Mouse (Mus musculus) forebrain, embryonic 13.5 days (tissue): ENCODE results near the gene Lsm5. TPM values are rescaled to one million over a fixed set of nuclear protein-coding genes. Genes with fewer than 3 reads are reported as not detected.
A peak's percentile ranks its signal among the peaks of the same experiment; 100 is the strongest.

Source experiments
- ATAC-seq: fragments of 200-750 bp; cut with Nextera tagmentation; 2 replicates; pipeline ENCODE4 v1.8.0; 2017
- H3K27ac ChIP-seq: fragments of 300-500 bp; sonication (generic); 2 replicates; pipeline ENCODE4 v1.5.1; 2015; ENCODE audit warnings: inconsistent platforms, mild to moderate bottlenecking, moderate library complexity
- H3K27me3 ChIP-seq: fragments of 300-500 bp; sonication (generic); 2 replicates; pipeline ENCODE4 v1.6.1; 2015; ENCODE audit warnings: mild to moderate bottlenecking, inconsistent platforms
- H3K36me3 ChIP-seq: fragments of 300-500 bp; sonication (generic); 2 replicates; pipeline ENCODE4 v1.6.1; 2015; ENCODE audit warnings: mild to moderate bottlenecking, inconsistent platforms; ENCODE audit not compliant: poor library complexity, severe bottlenecking
- H3K4me1 ChIP-seq: fragments of 300-500 bp; sonication (generic); 2 replicates; pipeline ENCODE4 v1.6.1; 2015; ENCODE audit warnings: inconsistent platforms
- H3K4me2 ChIP-seq: fragments of 300-500 bp; sonication (generic); 2 replicates; pipeline ENCODE4 v1.6.1; 2015; ENCODE audit warnings: inconsistent platforms, mild to moderate bottlenecking, moderate library complexity
- H3K4me3 ChIP-seq: fragments of 300-500 bp; sonication (generic); 2 replicates; pipeline ENCODE4 v1.5.1; 2015; ENCODE audit warnings: mild to moderate bottlenecking, inconsistent platforms
- H3K9ac ChIP-seq: fragments of 300-500 bp; sonication (generic); 2 replicates; pipeline ENCODE4 v1.6.1; 2015; ENCODE audit warnings: mild to moderate bottlenecking, inconsistent platforms
- H3K9me3 ChIP-seq: fragments of 300-500 bp; sonication (generic); replicated peaks from 2 replicates; pipeline ENCODE4 v1.6.1; 2016; ENCODE audit warnings: inconsistent platforms
- WGBS: fragments of 180-500 bp; shearing (Covaris S2); methylation state at CpG from one replicate; pipeline ENCODE4 v1.1.7; 2015; 5-methylcytosine and 5-hydroxymethylcytosine counted together
- polyA plus RNA-seq: library from polyadenylated mRNA; unstranded; fragments of >200 nt; fragmentation: Nextera tagmentation; extraction: Ambion mirVana; gene quantifications from 2 replicates; pipeline ENCODE4 v1.2.1, GENCODE M21; 2015

Lsm5 gene
- polyA plus RNA-seq, 1 experiment from 2014 or later: 187 TPM

GRCm38 (mm10) chr6:56688238-56688637, 16.3 kb downstream of the Lsm5 start:
- Histone ChIP-seq H3K4me3 (no peak overlapping the region), H3K4me1 (no peaks in the 10 kb centered on the region), H3K9ac (no peak overlapping the region), H3K4me2 (no peak overlapping the region), H3K9me3 (no peaks in the 10 kb centered on the region), H3K36me3 (no peaks in the 10 kb centered on the region), H3K27ac (no peak overlapping the region), H3K27me3 (no peaks in the 10 kb centered on the region)
- no peak for ATAC-seq
- WGBS: 84% methylated on average over 3 of the region's 3 CpGs

- H3K36me3 ChIP-seq: no peaks in the 10 kb centered on the region
- H3K4me1 ChIP-seq: no peaks in the 10 kb centered on the region
- no peak overlapping the region for H3K9ac ChIP-seq
- H3K9me3 ChIP-seq: no peaks in the 10 kb centered on the region
- no peak overlapping the region for H3K4me3 ChIP-seq
- no peak overlapping the region for H3K27ac ChIP-seq
- WGBS: 96% methylated on average over 3 of the region's 3 CpGs
- H3K4me2 ChIP-seq: no peak overlapping the region
- no peaks in the 10 kb centered on the region for H3K27me3 ChIP-seq
- ATAC-seq: no peak
Observed at GRCm38 (mm10) chr6:56664410-56664809, 40.1 kb downstream of the Lsm5 start.

DNA sequence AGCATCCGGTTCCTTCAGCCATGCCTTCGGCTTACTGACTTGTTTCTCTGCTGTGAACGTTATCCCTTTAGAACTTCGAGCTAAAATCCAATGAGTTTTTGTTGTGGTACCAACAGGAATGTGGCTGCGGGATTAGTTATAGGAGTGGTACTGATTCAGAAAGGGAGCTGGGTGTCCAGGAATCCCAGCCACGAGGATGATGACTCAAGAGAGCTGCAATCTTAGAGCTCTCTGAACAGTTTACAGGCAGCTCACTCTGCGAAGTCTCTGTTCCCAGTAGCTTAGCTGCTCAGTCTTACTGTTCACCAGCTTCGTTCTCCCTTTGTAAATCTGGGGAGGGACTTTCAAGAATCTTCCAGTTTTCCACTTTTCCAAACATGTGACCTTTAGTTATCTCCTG, 49.1 kb downstream of the Lsm5 start:
- Histone ChIP-seq H3K9me3 (no peaks in the 10 kb centered on the region), H3K27me3 (peaks cover 26% of the 10 kb centered on the region), H3K4me3 (no peak overlapping the region), H3K9ac (no peak overlapping the region), H3K4me1 (peaks cover 9% of the 10 kb centered on the region), H3K36me3 (no peaks in the 10 kb centered on the region), H3K4me2 (no peak overlapping the region), H3K27ac (no peak overlapping the region)
- WGBS: 86% methylated on average over 8 of the region's 8 CpGs
- ATAC-seq: no peak

- peak; percentile 68 for ATAC-seq
- H3K4me1 ChIP-seq: peaks cover 9% of the 10 kb centered on the region
- H3K4me2 ChIP-seq: peak overlapping the region; percentile 81
- peak overlapping the region; percentile 59 for H3K9ac ChIP-seq
- H3K9me3 ChIP-seq: no peaks in the 10 kb centered on the region
- H3K4me3 ChIP-seq: peak overlapping the region; percentile 44
- no peaks in the 10 kb centered on the region for H3K36me3 ChIP-seq
- under 1% methylated on average over 36 of the region's 36 CpGs for WGBS
- H3K27ac ChIP-seq: no peak overlapping the region
- H3K27me3 ChIP-seq: peaks cover 27% of the 10 kb centered on the region
Observed at GRCm38 (mm10) chr6:56652121-56652592, 52.4 kb downstream of the Lsm5 start.

Other genes starting within 250 kb of the Lsm5 start
- 7.8 and 9.6 TPM in 2 replicates for gene Pde1c, start 135.6 kb downstream of the Lsm5 start, polyA plus RNA-seq
- gene Avl9, start 10.2 kb upstream of the Lsm5 start, polyA plus RNA-seq: 32.4 and 34.7 TPM in 2 replicates
- gene Kbtbd2, start 93.1 kb upstream of the Lsm5 start, polyA plus RNA-seq: 36.0 and 36.8 TPM in 2 replicates
- 24.4 and 27.7 TPM in 2 replicates for gene Fkbp9, start 127.3 kb upstream of the Lsm5 start, polyA plus RNA-seq
- gene Nt5c3, start 219.2 kb upstream of the Lsm5 start, polyA plus RNA-seq: 110 TPM in 2 replicates
- gene Vmn1r4, start 219.3 kb upstream of the Lsm5 start, polyA plus RNA-seq: 0.59 and 0.65 TPM in 2 replicates